Mouse (Mus musculus) kidney, adult 2 months (tissue): ENCODE results near the gene Cd180.

ENCODE experiments used
- CTCF ChIP-seq: fragments of 200-500 bp; conservative IDR thresholded peaks from 2 replicates; pipeline ENCODE4 v1.5.1; 2011; ENCODE audit warnings: low read depth, mild to moderate bottlenecking, control low read depth, low read length, moderate library complexity, mixed read lengths; ENCODE audit not compliant: insufficient read depth, insufficient read length
- POLR2A ChIP-seq: fragments of 200-500 bp; IDR thresholded peaks from one replicate; pipeline ENCODE4 v1.6.1; 2011; ENCODE audit warnings: low read depth, low read length, control low read depth

DNA sequence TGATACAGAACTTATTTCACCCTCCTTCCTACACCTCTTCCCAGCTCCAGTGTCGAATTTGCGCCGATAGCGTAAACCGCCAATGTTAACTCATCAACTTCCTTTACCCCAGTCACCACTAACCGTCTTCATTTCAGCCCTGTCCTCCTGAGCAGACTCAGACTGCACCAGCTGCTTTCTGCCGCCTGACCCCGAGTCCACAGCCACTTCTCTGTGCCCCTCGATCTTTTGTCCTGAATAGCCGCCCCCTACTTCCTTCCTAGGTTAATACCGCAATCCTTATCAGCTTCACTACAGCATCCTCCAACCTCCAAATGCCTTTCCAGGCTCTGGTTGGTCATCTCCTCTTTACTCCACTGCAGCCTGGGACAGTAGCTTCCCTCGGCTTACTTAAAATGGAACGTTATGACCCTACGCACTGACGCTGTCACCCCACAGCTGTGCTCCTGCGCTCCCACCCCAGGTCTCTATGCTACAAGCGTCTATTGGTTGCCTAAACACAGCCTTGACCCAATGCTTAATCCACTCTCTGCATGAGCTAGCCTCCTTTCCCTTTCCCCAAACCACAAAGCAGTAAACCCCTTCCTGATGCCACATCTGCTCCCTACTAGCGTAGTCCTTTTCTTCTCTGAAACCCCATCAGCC is 27.6 kb upstream of the Cd180 start:
- TF ChIP-seq CTCF, result no peak
- TF ChIP-seq POLR2A, result no peak
